Mouse (Mus musculus) kidney, adult 8-10 months (tissue): Measurements from ENCODE around the gene Il31ra.
A peak's percentile ranks its signal among the peaks of the same experiment; 100 is the strongest.
"Not testable (repeated sequence)": the region's sequence is repeated elsewhere in the genome, so short reads cannot be mapped to it uniquely, and the experiment has no call there.

Source experiments
- DNase-seq, 2 experiments: peaks; one replicate each; pipeline ENCODE4 v3.0.0; 2022

The Il31ra gene

DNA sequence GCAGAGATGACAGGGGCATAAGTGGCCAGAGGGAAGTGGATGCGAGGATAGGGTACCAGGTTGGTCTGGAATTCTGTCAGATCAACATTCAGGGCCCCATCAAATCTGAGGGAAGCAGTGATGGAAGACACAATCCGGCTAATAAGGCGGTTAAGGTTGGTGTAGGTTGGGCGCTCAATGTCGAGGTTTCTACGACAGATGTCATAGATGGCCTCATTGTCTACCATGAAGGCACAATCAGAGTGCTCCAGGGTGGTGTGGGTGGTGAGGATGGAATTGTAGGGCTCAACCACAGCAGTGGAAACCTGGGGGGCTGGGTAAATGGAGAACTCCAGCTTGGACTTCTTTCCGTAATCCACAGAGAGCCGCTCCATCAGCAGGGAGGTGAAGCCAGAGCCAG lies at the start of gene Il31ra:
Gene Il31ra, minus strand, starts transcription at position 101 of the 400 bp plus-strand sequence.
- DNase-seq, result not testable (repeated sequence)

DNA sequence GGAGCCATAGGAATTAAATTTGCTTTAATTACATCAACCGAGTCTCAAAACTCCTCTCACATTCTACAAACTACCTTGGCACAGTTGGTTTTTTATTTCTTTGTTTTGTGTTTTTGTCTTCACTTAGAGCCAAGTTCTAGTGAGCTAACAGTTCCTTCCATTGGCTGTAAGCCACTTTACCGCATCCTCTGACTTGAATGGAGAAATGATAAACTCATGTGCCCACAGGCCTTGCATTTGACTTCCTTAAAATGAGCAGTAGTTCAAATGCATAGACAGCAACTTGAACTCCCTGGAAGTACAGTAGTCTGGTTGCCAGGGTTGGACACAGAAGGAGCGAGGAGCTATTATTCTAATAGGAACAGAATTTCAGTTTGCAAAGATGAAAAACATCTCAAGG lies 48.7 kb upstream of the Il31ra start:
- DNase-seq, result no peak

DNA sequence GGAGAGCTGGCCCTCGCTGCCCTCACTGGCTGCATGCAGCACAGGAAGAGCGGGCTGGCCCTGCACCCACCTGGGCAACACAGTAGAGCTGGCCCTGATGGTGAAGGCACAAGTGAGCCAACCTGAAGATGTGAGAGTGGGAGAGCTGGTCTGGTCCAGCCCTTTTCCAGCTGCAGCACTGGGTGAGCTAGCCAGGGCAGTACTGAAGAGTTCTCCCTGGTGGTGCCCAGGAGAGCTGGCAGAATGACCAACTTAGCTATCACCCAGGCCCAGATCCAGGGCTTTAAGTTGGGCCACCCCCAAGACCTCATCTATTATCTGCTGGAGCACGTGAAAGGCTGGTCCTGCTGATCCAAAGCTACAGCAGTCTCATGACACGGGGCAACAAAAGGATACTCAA lies 45.0 kb upstream of the Il31ra start:
- no peak for DNase-seq

DNA sequence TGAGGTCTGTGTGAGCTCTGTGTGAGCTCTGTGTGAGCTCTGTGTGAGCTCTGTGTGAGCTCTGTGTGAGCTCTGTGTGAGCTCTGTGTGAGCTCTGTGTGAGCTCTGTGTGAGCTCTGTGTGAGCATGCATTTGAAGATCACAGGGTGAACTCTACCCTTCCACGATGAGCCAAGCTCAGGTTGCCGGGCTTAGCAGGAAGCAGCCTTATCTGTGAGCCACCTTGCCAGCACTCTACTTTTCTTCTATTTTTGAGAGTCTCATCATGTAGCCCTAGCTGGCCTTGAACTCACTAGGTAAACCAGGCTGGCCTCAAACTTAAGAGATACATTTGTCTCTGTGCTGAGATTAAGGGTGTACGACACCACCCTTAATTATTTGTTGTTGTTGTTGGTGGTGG lies 42.3 kb upstream of the Il31ra start:
- DNase-seq, result no peak

DNA sequence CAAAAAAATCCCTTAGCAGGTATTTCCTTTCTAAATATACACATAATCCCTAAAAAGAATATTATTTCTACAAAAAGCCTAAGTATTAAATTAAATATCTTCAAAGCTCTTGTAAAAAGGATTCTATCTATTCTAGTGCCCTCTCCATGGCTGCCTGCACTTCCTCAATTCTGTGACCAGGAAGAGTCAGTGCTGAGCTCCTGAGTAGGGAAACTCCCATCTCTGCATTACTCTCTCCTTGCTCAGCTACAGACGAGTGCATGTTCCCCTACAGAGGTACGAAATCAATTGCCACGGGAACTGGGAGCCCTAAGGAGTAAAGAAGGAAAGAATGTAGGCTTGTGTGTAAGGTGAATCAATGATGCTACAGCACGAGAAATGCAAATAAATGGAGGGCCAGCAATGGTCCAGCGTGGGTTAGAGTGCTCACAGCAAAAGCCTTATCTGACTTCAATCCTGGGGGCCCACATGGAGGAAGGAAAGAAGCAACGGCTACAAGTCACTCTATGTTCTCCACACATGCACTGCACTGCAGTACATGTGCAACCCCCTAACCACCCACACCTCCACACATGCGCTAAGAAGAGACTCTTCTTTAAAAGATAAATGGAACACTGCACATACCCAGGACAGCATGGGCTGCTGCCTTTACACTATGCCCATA lies 41.1 kb upstream of the Il31ra start:
- DNase-seq, result no peak

DNA sequence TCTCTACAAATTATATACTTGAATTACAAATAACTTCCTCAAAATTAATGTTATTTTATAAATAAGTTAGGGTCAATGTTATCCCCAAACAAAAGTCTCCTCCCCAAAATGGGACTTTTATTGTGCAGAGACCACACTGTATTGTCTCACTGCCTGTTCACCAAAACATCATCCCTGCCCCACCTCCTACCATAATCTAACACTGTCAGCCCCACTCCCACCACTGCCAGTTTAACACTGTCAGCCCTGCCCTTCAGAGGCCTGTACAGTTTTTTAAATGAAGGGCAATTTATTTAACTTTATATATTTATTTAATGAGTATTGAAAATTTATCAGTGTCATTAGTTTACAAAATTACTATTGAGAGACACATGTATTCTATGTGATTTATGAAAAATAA lies 31.4 kb upstream of the Il31ra start:
- DNase-seq, result no peak

DNA sequence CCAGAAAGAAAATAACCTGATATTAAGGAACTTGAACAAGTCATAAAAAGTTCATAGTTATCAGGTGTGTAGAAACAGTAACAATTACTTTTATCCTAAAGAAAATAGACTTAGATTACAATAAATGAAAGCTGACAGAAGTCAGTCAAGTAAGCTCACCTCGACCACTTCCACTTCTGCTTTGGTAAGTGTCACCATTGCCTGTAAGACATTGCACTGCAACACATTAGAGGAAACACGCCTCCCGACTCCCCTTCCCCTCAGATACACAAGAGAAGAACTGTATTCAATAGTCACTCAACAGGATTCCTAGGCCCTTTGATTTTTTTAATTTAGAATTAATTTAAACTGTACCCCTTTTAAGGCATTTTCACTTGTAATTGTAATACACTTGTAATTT lies 30.5 kb upstream of the Il31ra start:
- no peak for DNase-seq

DNA sequence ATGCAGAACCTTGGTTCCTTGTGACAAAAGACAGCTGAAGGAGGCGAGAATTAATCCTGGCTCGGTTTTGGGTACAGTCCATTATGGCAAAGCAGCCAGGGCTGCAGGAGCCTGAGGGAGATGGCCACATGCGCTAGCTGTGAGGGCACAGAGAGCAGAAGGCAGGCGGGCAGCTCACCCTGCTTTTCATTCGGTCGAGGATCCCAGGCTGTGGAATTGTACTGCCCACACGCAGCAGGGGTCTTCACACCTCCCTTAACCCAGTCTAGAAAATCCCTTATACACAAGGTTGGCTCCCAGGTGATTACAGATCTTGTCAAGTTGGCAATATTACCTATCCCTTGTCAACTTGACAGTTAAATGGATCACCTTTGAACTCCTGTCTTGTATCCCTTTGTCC lies 29.5 kb upstream of the Il31ra start:
- no peak for DNase-seq

DNA sequence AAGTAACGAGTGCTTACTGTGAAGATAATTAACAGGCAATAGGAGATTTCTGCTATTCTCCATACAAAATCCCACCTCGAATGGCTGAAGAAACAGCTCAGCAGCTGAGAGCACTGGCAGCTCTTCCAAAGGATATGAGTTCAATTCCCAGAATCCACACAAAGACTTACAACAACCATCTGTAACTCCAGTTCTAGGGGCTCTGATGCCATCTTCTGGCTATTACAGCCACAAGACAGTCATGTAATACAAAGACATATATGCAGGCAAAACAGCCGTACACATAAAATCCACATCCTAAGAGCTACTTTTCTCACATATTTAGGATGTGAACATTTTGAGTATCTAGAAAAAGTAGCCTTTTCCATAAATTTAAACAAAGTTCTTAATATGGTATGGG lies 27.4 kb upstream of the Il31ra start:
- no peak for DNase-seq

DNA sequence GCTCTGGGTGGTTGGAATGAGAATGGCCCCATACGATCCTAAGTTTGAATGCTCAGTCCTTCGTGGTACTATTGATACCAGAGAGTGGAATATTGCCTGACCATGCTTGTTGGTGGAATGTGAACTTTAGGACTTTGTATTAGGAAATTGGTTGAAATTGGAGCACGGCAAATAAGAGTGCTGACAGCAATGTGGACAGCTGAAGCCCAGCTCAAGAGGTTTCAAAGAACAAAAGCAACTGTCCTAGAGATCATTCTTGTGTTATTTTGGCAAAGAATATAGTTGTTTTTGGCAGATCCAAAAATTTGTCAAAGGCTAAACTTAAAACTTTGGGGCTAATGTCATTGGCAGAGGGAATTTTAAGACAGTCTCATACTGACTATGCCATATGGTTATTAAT lies 14.4 kb upstream of the Il31ra start:
- DNase-seq, result no peak

DNA sequence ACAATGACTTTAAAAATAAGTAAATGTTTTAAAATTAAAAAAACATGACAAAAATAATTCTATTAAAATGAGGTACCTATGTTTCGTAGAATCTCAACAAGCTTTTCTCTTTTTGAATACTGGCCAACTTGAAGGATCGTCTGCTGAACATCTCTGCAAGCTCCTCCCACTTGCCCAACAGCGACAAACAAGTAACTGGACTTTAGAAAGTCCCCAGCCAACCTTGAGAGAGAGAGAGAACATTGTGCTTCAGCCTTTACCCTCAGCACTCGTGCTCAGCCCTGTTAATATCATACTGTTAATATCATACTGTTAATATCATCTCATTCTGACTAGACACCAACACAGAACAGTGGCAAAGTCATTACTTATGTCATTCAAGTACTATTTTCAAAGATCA lies 10.3 kb upstream of the Il31ra start:
- DNase-seq, result peak in 1 of 2 experiments; percentile 16

DNA sequence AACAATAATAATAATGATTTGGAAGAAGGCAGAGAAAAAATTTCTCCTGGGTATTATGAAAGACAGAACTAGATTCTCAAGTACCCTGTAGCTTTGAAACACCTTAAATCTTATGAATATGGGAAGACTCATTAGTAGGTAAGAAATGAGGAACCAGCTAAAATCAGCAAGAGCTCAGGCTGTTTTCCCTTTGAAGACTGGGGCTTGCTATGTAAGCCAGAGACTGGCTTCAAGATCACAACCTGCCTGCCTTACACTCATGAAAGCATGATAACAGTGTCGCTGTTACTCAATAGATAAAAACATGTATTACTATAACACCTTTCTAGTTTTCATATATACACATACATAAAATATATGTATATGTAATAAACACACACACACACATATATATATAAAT lies 9.7 kb upstream of the Il31ra start:
- DNase-seq, result no peak

DNA sequence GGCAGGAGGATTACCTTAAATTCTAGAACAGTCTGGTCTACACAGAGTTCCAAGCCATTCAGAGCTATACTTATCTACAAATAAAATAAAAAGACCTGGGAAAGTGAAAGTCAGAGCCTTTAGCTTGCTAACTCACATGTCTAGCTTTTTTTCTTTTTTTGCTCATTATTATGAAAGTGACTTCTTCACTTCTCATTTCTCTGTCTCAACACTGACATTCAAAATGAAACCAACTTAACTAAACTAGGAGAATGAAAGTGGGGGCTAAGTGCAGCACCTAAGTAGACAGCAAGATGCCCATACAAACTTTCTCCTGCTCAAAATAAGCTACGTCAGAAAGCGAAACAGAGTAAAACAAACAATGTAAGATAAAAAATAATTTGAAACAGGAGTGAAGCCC lies 8.4 kb upstream of the Il31ra start:
- DNase-seq, result no peak

DNA sequence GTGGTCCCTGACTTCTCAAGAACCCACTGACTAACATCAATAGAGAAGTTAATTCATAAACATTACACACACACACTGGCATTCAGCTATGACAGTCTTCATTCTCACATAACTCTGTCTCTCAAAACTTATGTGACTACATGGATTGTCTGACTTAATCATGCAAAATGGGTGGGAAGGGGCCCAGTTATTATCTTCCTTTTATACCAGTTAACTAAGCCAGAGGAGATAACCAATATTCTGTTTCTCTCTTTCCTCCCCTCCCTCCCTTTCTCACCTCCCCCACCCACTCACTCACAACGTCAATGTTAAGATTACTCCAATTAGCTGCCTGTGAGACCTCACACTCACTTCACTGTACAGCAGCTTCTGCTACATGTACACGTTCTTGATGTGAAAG lies 3.9 kb downstream of the Il31ra start:
- DNase-seq, result no peak

DNA sequence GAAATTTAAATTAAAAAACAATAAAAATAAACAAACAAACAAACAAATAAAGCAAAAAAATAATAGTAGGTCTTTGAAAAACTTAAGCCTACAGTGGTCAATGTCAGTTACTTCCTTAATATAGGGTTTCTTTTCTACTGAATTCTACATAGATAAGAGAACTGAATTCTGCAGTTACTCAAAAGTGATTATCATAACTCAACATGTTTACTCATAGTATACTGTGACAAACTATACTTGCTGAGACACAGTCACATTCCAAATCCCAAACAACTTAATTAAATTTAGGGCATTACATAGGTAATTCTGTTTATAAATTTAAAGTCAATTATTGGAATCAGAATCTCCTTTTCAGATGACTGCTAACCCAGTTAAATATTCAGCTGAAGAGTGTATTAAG lies 4.5 kb downstream of the Il31ra start:
- DNase-seq, result no peak

DNA sequence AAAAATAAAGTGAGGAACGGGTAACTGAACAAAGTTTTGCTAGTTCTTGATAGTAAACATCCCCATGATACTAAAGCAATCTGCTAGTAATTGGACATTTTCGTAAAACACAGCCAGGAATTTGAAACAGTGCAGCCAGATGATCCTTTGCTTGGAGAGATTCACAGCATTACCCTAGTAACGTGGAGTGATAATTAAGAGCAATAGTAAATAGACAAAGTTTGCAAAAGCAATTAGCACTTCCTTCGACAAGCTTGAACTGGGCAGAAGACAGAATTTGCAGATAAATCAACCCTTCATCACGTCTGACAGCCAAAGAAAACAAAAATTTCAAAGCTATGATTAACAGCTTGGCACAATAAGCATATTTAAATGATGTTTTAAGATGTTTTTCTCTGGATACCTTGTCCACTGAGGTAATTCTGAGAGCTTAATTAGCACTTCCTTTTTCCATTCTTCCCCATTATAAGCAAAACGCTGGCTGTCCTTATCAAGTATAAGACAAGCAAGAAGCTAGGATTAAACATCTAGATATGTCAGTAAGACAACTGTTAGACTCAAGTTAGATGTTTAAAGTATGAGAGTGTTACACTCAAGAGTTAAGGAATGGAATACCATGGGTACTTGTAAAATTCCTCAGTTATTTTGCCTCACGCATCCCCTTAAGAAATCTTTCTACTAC lies 9.5 kb downstream of the Il31ra start:
- no peak for DNase-seq

DNA sequence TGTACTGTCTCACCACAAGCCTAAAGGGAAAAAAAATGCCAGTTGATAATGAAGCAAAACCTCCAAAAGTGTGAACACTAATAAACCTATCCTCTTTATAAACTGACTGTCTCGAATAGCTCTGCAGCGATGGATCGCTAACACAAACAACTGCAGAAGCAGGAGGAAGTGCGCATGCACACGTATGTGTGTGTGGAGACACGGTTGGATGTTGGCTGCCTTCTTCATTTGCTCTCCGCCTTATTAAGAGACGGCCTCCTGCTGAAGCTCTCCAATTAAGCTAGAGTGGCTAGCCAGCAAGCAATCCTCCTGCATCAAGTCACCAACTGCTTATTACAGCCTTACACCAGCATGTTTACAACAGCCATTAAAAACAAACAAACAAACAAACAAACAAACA lies 11.9 kb downstream of the Il31ra start:
- no peak for DNase-seq

DNA sequence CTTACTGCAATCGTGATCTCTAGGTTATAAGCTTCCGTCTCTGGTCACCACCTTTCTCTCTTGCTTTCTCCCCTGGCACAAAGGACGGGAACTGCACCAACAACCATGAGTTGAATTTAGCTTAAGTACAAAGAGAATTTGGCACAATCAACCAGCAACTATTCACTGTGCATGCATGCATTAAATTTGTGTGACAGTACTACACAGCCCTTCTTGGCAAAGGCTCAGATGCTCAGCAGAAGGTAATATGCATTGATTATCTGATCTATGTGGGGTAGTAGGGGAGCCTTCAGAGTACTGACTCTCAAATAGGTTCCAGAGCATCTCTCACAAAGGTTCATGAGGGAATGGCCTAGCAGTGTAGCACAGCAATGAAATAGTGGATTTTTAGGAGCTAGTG lies 12.4 kb downstream of the Il31ra start:
- no peak for DNase-seq

DNA sequence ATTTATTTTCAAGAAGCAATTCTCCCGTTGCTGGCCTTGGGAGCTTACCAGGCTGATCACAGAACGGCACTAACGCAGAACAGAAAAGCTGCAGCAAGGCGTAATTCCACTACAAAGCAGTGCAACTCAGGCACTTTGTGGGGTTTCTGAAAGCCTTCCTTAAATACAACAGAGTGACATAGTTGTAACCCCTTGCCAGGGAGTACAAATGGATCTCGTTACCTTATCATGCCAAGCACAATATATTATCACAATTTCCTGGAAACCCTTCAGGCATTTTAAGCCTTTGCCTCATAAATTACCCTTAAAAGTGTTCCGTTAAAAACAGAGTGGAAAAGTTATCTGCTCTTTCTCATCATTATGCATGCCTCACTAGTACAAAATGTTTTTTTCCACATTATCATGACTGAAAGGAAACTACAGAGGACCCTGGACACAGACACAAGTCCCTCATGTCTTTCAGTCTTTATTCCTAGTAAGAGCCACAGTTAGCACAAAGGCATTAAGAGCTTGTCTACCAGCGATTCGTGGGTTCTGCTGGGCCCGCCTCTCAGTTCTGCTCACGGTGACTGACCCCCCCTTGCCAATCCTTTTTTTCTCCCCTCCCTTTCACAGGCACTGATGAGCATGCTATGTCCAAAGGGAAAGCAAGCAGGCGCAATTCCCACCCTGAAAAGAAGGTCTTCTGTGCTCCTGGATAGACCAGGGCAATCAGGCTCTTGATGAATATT lies 13.4 kb downstream of the Il31ra start:
- DNase-seq, result no peak

DNA sequence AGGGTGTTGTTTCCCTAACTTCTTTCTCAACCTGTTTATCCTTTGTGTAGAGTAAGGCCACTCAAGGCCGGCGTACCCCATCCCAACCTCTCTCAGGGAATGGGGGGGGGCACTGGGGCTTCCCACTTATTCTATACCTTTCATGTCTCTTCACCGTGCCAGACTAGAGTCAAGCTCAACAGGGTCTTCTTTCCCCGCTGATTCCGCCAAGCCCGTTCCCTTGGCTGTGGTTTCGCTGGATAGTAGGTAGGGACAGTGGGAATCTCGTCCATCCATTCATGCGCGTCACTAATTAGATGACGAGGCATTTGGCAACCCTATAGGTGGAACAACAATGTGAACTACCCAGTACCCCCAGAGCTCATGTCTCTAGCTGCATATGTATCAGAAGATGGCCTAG lies 16.1 kb downstream of the Il31ra start:
- peak; percentile 97 to 100 for DNase-seq

DNA sequence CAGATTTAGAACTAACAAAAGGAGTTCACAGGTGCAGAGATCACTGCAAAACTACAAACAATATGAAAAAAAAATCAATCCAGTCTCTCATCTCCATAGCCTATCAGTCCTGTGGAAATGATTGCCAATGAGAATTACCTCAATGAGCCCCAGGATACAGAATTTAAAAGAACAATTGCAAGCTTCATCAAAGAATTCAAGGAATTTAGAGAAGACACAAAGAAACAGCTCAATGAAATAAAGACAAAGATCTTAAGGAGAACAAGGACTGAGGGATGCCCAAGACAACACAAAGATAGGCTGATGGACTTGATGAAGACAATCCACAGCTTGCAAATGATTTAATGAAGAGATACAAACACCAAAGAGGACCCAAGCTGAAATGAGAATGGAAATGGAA lies 20.4 kb downstream of the Il31ra start:
- DNase-seq, result no peak

DNA sequence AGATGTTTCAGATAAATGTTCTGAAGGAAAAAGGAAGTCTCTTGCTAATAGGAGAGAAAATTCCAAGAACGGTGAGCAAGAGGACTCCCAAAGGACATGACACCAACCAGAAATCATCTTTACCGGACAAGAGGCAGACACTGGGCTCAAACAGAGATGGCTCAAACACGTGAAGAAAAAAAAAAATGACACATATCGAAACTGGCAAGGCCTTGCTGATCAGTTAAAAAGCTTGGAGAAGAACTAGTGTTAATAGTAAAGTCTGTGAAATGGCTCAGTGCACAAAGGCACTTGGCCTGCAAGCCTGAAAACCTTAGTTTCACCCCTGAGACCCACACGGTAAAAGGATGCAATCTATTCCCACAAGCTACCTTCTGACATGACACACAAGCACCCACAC lies 23.4 kb downstream of the Il31ra start:
- DNase-seq, result no peak

DNA sequence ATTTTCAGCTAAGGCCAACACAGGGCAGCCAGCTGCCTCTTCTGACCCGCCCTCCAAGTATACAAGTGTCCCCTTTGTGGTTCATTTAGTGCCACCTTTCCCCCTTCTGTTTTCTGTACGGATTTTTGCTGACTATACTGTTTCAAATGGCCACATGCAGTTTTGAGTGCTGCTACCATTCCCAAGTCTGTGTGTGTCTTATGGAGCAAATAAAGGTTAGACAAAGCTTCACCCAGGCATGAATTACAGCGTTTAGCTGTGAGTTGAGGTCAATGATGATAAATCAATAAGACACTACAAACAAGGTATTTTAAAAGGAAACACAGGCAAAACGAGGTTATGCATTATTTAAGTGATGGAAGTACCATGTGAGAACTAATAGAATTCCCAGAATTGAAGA lies 24.6 kb downstream of the Il31ra start:
- no peak for DNase-seq

DNA sequence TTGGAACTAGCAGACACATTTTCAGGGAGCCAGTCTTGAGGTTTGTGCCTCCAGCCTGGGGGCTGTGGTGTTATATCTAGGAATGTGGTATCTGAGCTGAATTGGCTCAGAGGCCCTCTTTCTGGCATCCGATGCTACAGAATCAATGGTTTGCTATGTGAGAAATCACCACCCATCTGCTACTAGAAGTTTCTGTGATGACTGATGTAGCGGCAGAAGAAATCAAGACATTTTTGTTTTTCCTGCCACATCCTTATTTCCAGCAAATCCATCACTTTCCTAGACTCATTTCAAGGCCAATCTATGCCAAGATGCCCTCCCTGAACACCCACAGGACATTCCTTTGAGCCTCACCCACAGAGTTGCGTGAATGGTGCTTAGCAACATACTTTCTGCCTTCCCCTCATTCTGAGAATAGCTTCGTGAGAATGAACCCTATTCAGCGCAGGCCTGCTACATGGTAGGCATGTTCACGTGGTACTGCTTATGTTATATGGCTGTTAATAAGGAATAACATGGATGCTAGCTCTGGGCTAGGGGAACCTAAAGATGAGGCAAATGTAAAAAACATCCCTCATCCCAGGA lies 33.5 kb downstream of the Il31ra start:
- DNase-seq, result no peak
